Mouse (Mus musculus) mouse trophoblast stem cell (cell line): ENCODE results near the gene Eml1.

Source experiments
- in situ Hi-C, 2 experiments: fragments of 300-500 bp; cut with MseI, MboI; formaldehyde crosslinking; loops; 2 replicates in 1 of 2; 3 replicates in 1 of 2; pipeline ENCODE4 v1.15.1; 2025

Eml1 gene

GRCm38 (mm10) chr12:108453561-108454044, 82.8 kb downstream of the Eml1 start:
- in situ Hi-C loops: no loop called here

- in situ Hi-C loops: no loop called here
Measured at GRCm38 (mm10) chr12:108455004-108455403, 84.2 kb downstream of the Eml1 start.

DNA sequence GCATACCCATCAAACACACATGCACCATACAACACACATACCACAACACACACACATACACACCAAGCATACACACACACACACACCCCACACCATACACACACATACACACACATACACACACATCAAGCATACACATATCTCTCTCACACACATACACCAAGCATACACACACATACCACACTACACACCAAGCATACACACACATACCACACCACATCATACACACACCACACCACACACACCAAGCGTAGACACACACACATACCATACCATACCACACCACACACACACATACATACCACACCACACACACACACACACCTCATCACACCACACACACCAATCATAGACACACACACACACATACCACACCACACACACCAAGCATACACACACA, 102.1 kb downstream of the Eml1 start:
- in situ Hi-C loops: no loop called here

- in situ Hi-C loops: no loop called here
Measured at GRCm38 (mm10) chr12:108474440-108474839, 103.7 kb downstream of the Eml1 start.

- in situ Hi-C loops: loop anchor here in 1 of 2 experiments (25.0 kb wide), 1 partner anchor 116 kb away; the partner anchor contains the start of gene Eml1
Measured at GRCm38 (mm10) chr12:108478714-108479113, 108.0 kb downstream of the Eml1 start.

DNA sequence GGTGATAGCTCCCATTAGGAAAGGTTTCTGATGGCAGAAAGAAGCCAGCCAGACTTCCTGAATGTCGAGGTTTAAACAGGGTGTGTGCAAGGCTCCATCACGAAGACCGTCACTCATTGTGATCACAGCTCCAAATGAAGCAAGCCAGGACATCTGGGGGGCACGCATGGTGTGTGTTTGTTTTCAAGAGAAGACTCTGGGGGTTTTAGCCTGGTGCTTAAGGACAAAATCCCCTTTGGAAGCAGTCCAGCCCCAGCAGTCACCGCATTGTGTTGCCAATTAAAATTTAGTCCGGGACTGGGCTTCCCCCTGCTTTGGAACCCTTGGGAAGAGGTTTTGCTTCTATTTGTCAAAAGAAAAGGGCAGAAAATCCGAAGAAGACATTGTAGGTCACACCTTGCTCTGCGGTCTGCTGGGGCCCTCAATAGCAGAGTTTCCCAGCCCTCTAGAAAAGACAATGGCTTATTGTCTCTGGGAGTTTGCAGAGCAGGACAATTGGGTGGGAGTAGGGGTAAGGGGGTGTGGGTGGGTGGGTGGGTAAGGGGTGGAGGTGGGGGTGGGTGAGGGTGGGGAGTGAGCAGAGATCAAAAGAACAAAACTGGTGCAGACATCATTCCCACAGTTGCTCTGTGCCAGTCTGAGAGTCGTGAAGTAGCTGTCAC, 110.1 kb downstream of the Eml1 start:
- in situ Hi-C loops: loop anchor here (10.0 to 25.0 kb wide), 2 partner anchors 116 to 119 kb away; partner anchors contain the start of gene Eml1 (in 1 of the 2)

DNA sequence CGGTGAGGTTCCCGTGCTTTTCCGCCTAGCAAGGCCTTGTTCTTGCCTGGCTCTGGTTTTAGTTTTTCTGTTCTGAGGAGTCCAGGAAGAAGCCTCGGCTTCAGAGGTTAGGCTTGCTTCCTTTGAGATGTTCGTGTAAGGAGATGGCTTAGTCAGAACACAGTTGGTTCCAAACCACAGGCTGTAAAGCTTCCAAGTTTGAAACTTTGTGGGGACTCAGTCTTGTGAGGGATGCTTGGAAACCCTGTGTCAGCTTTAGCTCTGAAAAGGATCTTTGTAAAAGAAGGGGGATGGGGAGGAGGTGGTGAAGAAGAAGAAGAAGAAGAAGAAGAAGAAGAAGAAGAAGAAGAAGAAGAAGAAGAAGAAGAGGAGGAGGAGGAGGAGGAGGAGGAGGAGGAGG, 118.3 kb downstream of the Eml1 start:
- in situ Hi-C loops: loop anchor here (10.0 to 25.0 kb wide), 2 partner anchors 124 to 127 kb away; partner anchors contain the start of gene Eml1 (in 1 of the 2)

DNA sequence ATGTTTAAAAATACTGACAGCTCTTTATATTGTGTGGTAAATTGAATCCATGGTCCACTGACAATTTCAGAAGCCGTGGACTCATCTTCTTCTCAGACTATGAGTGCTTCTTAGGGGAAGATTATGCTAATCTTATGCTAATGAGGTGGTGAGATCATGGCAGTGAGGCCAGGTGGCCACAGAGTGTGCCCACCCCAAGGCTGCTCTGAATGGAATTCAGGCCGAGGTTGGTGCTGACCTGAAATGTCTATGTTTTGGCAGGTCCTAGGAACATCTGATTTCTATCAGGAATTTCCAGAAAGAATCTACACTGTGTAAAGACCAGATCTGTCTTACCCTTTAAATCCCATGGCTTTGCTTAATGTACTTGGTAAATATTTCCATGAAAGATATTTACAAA, 119.0 kb downstream of the Eml1 start:
- in situ Hi-C loops: loop anchor here (10.0 to 25.0 kb wide), 3 partner anchors 125 to 155 kb away; partner anchors contain the start of genes Cyp46a1 (in 1 of the 2) and Eml1 (in 1 of the 2)

- in situ Hi-C loops: loop anchor here (10.0 to 25.0 kb wide), 2 partner anchors 128 to 156 kb away; partner anchors contain the start of genes Cyp46a1 (in 1 of the 2) and Eml1 (in 1 of the 2)
Measured at GRCm38 (mm10) chr12:108490336-108490735, 119.6 kb downstream of the Eml1 start.

GRCm38 (mm10) chr12:108490954-108491353, 120.2 kb downstream of the Eml1 start:
- in situ Hi-C loops: loop anchor here (10.0 to 25.0 kb wide), 2 partner anchors 129 to 156 kb away; partner anchors contain the start of genes Cyp46a1 (in 1 of the 2) and Eml1 (in 1 of the 2)

- in situ Hi-C loops: loop anchor here (10.0 to 25.0 kb wide), 2 partner anchors 132 to 159 kb away; partner anchors contain the start of genes Cyp46a1 (in 1 of the 2) and Eml1 (in 1 of the 2)
Measured at GRCm38 (mm10) chr12:108494011-108494541, 123.3 kb downstream of the Eml1 start.

DNA sequence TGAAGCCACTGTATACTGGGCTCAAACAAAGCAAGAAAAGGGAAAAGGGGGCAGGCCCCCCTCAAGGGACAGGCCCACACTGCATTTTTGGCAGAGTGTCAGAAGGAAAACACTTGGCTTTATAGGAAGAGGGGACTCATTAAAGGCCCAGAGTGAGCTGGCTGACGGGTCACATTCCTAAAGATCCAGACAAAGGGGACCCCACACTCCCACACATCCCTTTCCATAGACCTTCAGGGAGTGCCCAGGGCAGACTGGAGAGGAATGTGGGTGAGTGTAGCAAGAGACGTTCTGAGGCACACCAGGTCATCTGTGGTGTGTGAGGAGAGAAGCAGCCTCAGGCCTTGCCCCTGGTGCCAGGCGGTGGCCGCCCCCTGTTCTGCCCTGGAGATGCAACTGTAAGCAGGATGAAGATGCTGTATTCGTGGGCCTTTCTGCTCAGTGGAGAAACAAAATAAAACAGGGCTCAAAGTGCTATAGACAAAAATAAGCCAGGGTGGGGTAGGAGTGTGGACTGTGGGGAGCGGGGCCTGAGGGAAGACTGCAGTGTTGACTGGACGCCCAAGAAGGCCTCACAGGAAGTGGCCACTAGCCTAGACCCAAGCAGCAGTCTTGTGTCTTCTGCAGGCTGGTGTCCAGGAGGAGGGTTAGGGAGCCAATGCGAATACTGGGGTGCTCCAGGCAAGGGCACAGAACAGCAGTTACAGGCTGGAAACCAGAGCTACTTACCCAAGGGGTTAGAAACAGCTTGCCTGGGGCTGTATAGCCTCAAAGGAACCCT, 124.9 kb downstream of the Eml1 start:
- in situ Hi-C loops: loop anchor here (10.0 to 25.0 kb wide), 2 partner anchors 133 to 161 kb away; partner anchors contain the start of genes Cyp46a1 (in 1 of the 2) and Eml1 (in 1 of the 2)

DNA sequence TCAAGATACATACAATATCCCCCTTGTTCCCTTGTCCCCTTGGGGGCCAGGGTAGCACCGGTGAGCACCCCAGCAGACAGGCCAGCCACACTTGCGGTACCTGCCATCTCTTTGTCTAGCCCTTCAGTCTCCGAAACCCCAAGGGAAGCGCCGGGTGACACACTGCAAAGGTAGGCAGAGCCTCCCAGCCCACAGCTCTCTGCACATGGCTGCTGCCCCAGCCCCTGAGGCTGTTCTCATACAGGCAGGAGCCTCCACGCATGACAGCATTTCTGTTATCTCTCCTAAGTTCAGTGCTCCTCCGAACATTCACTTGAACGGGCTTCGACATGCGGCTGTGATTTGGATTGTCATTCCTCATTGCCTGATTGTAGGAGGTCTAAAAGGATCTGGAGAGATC, 132.3 kb downstream of the Eml1 start:
- in situ Hi-C loops: loop anchor here in 1 of 2 experiments (25.0 kb wide), 1 partner anchor 291 kb away; no protein-coding TSS in a partner anchor

- in situ Hi-C loops: loop anchor here in 1 of 2 experiments (25.0 kb wide), 1 partner anchor 291 kb away; no protein-coding TSS in a partner anchor
Measured at GRCm38 (mm10) chr12:108503582-108503981, 132.8 kb downstream of the Eml1 start.

DNA sequence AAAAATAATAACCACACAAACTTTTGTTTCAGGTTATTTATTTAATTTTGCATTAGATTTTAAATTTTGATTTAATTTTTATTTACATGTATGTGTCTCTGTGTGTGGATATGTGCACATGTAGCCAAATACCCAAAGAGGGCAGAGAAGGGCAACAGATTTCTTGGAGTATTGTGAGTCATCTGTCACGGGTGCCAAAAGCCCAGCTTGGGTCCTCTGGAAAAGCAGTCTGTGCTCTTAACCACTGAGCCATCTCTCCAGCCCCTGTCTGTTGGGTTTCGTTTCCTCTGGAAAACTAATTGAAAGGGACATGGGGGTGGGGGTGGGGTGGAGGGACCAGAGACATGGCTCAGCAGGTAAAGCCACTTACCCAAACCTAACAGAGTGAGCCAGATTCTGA, 135.1 kb downstream of the Eml1 start:
- in situ Hi-C loops: loop anchor here in 1 of 2 experiments (25.0 kb wide), 1 partner anchor 294 kb away; no protein-coding TSS in a partner anchor

GRCm38 (mm10) chr12:108507046-108507445, 136.3 kb downstream of the Eml1 start:
- in situ Hi-C loops: loop anchor here in 1 of 2 experiments (25.0 kb wide), 1 partner anchor 295 kb away; no protein-coding TSS in a partner anchor

DNA sequence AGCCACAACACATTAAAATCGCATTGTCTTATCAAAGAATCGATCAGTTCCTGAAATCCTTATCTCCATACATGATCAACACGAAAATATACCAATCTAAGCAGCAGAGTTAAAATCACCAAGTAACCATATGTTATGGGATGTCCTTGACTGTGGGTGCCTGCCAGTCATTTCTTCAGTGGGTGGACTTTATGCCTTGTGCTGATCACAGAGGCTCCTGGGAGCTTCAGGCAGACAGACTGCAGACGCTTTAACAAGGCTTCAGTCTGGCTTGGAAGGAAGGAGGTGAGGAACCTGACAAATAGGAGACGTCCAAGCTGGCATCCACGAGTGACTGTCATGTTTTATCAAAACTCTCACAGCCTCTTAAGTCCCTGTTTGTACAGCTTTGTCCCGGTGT, 139.8 kb downstream of the Eml1 start:
- in situ Hi-C loops: loop anchor here in 1 of 2 experiments (25.0 kb wide), 1 partner anchor 298 kb away; no protein-coding TSS in a partner anchor

DNA sequence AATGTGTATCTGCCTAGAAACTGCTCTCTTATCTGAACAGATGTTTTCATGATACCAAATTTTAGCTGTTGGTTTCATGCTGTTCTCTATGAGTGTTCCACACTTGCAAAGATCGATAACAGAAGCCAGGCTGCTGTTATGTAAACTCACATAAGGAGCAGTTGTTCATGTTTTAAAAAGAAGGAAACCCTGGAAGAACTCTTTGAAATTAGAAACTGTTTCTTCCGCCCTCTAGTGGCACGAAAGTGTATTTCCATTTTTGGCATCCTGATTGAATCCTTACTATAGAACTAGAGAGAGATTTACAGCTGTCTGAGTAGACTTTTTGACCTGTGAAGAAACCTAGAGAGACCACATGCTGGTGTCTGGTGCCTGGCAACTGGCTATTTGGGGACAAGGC, 140.3 kb downstream of the Eml1 start:
- in situ Hi-C loops: loop anchor here in 1 of 2 experiments (25.0 kb wide), 1 partner anchor 299 kb away; no protein-coding TSS in a partner anchor

- in situ Hi-C loops: loop anchor here in 1 of 2 experiments (25.0 kb wide), 1 partner anchor 303 kb away; no protein-coding TSS in a partner anchor
Measured at GRCm38 (mm10) chr12:108515464-108515863, 144.7 kb downstream of the Eml1 start.

GRCm38 (mm10) chr12:108519374-108519773, 148.6 kb downstream of the Eml1 start:
- in situ Hi-C loops: loop anchor here in 1 of 2 experiments (25.0 kb wide), 1 partner anchor 307 kb away; no protein-coding TSS in a partner anchor

- in situ Hi-C loops: no loop called here
Measured at GRCm38 (mm10) chr12:108529214-108529613, 158.5 kb downstream of the Eml1 start.
